Mouse (Mus musculus) ES-E14 (cell line): ENCODE measurements at regions not wholly inside any gene's neighbourhood (a gene's known extent, or its start where the extent isn't known, plus 50 kb on each side); places are given as distances from the start of the nearest gene placed in this dataset.

ENCODE experiments used
- CHD2 ChIP-seq: IDR thresholded peaks from 2 replicates; pipeline ENCODE4 v1.6.1; 2014; ENCODE audit warnings: mild to moderate bottlenecking, low read depth, low read length, inconsistent platforms
- HCFC1 ChIP-seq: IDR thresholded peaks from 2 replicates; pipeline ENCODE4 v1.6.1; 2012; ENCODE audit warnings: low read length, inconsistent platforms, borderline replicate concordance; ENCODE audit not compliant: insufficient read depth
- MAFK ChIP-seq: IDR thresholded peaks from 2 replicates; pipeline ENCODE4 v1.6.1; 2014; ENCODE audit warnings: mild to moderate bottlenecking, low read depth, low read length, inconsistent platforms; ENCODE audit not compliant: insufficient read depth
- ZC3H11A ChIP-seq: IDR thresholded peaks from 2 replicates; pipeline ENCODE4 v1.6.1; 2012; ENCODE audit warnings: low read depth, mild to moderate bottlenecking, inconsistent platforms, low read length, borderline replicate concordance
- ZNF384 ChIP-seq: IDR thresholded peaks from 2 replicates; pipeline ENCODE4 v1.6.1; 2012; ENCODE audit warnings: low read depth, low read length, inconsistent platforms

DNA sequence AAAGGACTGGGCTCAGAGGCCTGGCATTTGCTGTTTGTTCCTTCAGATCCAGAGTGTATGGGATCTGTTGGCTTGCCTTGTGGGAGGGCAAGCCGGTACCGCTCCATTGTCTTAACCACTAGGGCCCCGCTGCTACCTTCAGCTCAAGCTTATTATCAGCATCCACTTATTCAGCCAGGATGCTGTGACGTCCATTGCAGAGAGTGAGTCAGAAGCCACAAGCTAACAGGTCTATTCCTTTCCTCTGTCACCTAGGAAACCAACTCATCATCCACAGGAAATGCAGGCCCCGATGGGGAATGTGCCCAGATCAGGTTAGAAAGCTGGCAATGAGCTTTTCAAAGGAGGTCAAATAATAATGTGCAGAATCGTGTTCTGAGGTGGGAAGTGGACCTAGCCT is 73.8 kb upstream of the Mkln1 start:
- no peak for TF ChIP-seq ZC3H11A
- TF ChIP-seq MAFK, result no peak
- no peak for TF ChIP-seq HCFC1
- no peak for TF ChIP-seq ZNF384
- no peak for TF ChIP-seq CHD2
